Mouse (Mus musculus) R1 (cell line): ENCODE results near the gene Ncam1.

Experiments used
- DNase-seq: peaks from one replicate; pipeline ENCODE4 v3.0.0-alpha.2; 2018; ENCODE audit warnings: low read depth, low spot score

Ncam1 gene

DNA sequence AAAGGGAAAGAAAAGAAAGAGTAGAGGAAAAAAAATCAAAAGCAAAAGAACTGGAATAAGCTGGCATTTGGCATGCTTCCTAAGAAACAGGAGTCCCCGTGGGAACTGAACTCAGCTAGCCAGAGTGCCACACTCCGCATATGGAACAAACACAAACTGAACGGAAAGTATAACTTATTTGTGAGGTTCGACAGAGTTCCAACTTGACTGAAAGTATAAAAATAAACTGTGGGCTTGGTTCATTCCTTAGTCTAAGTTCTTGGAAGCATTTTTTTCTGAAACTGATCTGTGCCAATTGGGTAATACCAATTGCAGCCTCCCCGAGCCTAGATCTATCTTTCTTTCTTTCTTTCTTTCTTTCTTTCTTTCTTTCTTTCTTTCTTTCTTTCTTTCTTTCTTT lies 294.1 kb downstream of the Ncam1 start:
- no peak for DNase-seq

DNA sequence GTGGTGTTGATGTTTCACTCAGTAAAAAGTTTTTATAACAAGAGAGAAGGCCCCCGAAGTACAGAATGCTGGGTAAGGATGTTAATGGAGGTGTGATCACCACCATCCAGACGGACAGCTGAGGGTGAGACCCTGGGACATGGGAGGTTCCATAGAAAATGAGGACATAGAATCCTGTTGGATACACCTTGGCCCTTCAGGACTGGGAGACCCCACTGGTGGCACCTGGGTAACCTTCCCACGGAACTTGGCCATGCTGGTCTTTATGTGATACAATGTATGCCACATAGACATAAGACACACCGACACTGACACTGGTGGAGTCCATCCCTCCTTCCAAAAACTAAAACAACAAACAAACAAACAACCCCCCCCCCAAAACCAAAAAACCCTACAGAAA lies 296.5 kb downstream of the Ncam1 start:
- no peak for DNase-seq

GRCm38 (mm10) chr9:49499878-49500277 lies 298.8 kb downstream of the Ncam1 start:
- DNase-seq, result no peak

- DNase-seq, result peak; percentile 79
Observed at GRCm38 (mm10) chr9:49493979-49494649, 304.6 kb downstream of the Ncam1 start.

DNA sequence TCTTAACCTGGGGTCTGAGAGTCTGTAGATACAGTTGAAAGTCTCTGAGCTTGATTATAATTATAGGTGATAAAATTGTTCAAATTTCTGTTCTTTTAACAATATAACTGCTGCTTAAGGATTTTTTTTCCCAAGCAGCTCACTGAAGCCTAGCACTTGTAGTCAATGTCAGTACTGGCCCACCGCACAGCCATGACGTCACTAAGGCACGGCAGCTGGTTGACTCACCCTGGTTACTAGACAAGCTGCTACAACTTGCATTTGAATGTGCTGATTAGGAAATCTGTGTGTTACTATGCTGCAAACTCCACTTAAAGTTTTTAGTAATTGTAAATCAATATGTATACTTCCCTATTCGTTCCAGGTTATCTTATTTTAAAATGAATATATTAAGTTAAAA lies 308.1 kb downstream of the Ncam1 start:
- DNase-seq, result no peak

- peak; percentile 78 for DNase-seq
Observed at GRCm38 (mm10) chr9:49488912-49489895, 309.5 kb downstream of the Ncam1 start.

DNA sequence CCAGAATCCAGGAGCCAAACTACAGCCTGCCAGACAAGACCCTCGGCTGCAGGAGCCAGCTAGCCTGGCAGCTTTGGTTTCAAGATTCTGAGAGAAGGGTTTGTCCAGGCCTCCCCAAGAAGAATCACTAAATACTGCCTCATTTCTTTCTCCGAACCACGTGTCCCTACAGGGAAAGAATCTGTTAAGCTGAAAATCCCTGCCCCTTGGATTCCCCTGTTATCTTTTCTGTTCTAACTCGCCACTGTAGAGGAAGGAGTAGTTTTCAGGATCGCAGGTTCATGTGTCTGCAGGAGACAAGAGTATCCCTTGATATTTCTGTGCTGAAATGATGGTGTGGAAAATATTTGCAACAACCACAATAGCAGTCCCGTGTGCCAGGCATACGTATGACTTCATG lies 310.5 kb downstream of the Ncam1 start:
- DNase-seq, result no peak

DNA sequence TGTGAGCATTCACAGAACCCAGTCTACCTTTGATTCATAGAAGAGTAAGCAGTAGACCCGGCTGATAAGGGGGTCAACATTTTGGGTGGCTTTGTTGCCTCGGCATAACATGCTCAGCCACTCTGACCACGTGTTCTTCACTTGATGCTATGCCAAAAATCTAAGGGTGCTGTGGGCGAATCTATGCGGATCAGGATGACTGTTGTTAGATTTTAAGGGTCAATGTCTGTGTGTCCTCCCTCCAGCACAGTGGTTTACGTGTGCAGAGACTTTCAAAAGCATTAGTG lies 311.1 kb downstream of the Ncam1 start:
- DNase-seq, result no peak

GRCm38 (mm10) chr9:49486805-49487656 lies 311.7 kb downstream of the Ncam1 start:
- DNase-seq, result no peak

DNA sequence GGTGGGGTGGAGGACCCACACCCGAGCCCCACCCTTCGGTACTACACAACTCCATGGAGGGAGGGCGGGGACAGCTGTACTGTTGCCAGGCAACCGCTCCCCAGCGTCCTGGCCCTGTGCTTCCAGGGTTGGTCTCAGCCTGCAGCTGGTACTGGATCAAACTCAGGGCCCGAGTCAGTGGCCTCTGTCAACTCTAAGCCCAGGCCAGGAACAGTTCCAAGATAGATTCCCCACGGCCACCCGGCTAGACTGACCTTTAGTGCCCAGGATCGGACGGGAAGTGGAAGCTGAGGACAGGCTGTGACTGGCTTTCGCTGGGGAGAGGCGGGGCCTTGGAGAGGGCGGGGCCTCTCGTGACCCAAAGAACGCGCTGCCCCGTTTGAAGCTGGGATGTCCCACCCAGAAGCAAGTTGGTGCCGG lies 312.8 kb downstream of the Ncam1 start, which contains the start of gene Ttc12:
TSS of gene Ttc12 (minus strand) at position 334 of the 420 bp plus-strand sequence.
- peak; percentile 93 for DNase-seq

DNA sequence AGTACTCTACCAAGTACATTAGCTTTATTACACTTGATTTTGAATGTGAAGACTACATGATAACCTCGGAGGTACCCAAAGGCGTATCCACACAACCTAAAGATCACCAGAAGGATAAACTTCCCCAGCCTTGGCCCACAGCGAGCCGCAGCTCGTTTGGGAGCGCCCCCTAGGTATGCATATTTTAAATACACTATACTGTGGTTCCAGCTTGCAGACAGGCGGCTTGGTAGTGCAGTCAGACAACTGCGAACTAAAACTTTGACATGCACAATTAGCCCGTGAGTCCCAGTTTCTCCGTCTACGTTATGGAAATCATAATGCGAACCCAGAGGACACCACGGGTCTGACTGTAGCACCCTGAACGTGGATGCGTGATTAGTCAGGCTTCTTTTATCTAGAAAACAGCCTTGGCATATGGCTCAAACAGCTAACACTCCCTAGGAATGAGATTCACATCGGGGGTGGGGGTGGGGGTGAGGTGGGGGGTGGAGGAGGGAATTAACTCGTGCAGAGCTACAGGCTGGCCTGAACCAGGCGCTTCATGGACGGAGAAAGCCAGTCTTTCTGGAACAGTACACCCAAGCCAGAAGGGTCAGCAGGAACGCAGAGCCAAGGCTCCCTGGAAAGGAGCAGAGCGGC lies 313.4 kb downstream of the Ncam1 start:
- peak; percentile 67 for DNase-seq

DNA sequence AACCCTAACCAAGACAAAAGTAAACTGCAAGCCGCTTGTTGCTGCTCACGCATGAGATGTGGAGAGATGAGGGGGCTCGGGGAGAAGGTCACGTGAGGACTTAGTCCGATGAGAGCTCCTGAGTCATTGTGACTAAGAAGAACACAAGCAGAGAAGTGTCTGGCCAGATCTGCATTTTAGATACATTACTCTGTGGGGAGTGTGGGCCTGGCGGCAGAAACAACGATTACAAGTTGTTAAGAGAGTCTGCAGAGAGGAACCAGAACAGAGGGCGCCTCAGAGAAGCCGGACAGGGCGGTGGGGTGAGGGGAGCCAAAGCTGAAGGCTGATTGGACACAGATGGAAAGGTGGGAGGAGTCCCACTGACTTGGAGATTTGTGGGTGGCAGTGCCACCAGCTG lies 315.4 kb downstream of the Ncam1 start:
- DNase-seq, result peak; percentile 85

GRCm38 (mm10) chr9:49472126-49472525 lies 326.6 kb downstream of the Ncam1 start:
- no peak for DNase-seq

- no peak for DNase-seq
Observed at GRCm38 (mm10) chr9:49470946-49471345, 327.8 kb downstream of the Ncam1 start.

DNA sequence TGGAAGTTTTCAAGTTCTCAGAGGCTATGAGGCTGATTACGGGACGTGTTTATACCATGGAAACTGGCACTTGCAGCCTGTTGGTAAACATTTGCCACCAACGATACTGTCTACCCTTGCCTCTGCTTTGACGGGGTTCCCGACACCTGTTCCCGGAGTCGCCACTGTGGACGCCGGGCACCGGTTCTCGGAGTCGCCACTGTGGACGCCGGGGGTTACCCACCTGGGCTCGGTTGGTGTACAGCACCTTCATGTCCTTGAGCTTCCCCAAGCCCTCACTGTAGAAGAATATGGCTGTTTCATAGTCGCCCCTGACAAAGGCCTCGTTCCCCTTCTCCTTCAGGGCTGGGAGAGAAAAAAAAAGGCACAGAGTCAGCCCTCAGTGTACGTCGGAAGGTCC lies 328.7 kb downstream of the Ncam1 start:
- DNase-seq, result no peak

DNA sequence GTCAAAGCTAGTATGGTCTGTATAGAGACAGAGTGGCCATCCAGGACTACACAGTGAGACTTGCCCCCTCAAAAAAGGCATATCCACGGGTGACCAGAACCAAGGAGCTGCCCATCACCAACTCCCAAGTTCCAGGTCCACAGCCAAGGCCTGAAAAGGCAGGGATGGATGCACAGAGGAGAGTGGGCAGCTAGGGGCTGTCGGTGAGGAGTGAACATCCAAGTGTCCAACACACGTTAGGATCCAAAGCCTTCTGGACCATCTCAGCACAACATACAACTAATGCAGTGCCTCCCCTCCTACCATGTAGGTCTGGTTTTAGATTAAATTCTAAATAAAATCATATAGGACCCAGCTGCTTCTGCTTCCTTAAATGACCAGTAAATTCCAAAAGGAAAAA lies 342.6 kb downstream of the Ncam1 start:
- DNase-seq, result no peak

GRCm38 (mm10) chr9:49452396-49452795 lies 346.3 kb downstream of the Ncam1 start:
- DNase-seq, result no peak
